Mouse (Mus musculus) heart, adult 18-20 months (tissue): Measurements from ENCODE around the gene Stk24. TPM values are rescaled to one million over a fixed set of nuclear protein-coding genes. Genes with fewer than 3 reads are reported as not detected.

Experiments
- DNase-seq, 2 experiments: peaks; one replicate each; pipeline ENCODE4 v3.0.0; 2021 to 2022; ENCODE audit warnings: mixed read lengths in 1 of 2
- total RNA-seq, 2 experiments: library from RNA; stranded (reverse); gene quantifications; 2 replicates each; pipeline ENCODE4 v1.2.3; 2021

Stk24 gene
- total RNA-seq, 2 experiments from 2014 or later: 71.3 to 77.6 TPM

DNA sequence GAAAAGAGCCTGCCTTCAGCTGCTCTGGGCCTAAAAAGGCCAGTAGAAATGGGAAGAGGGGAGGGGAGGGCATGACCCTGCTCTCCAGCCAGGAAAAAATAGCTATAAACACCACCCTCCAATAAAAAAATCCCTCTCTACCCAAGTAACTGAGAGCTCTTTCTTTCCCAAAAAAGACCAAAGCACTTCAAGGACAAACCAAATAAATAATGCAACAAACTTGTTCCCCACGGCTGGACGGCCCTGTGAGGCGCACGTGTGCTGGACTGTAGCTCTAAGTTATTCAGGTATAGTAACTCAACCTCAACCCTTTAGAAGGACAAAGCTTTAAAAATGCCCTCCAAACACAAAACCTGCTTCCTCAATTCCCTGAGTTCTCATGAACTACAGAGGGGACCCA lies 28.1 kb downstream of the Stk24 start:
- no peak for DNase-seq

DNA sequence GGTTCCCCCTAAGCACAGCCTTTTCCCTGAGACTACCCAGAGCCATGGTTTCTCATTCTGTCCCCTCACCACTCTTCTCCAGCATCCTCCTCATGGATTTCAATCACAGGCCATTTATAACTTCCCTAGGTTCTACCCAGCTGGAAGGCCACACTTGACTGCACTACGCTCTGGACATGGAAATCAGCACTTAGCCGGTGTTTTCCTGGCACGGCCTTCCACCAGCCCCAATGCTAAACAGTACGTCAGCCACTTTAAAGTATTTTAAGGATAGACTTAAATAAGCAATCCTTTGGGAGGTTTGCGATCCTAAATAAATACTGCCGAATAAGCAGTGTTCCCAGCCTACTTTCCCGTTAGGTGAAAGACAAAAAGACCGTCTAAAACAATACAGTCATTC lies 29.8 kb downstream of the Stk24 start:
- DNase-seq: peak in 1 of 2 experiments; percentile 47

DNA sequence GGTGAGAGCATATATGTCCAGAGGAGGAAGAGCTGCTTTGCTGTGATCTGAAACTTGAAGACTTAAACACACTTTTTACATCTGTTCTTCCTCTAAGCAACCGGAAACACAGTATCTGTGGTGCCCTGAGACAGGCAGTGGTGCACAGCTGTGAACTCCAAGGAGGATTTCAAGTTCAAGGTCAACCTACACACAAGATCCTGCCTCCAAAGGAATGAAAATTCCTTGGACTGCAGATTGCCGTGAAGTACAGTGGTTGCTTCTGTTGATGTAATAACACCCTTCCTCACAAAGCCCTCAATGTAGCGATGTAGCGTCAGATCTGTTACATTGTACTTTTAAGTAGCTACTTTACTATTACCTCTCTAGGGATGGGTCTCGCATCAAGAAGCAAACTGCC lies 30.5 kb downstream of the Stk24 start:
- no peak for DNase-seq

DNA sequence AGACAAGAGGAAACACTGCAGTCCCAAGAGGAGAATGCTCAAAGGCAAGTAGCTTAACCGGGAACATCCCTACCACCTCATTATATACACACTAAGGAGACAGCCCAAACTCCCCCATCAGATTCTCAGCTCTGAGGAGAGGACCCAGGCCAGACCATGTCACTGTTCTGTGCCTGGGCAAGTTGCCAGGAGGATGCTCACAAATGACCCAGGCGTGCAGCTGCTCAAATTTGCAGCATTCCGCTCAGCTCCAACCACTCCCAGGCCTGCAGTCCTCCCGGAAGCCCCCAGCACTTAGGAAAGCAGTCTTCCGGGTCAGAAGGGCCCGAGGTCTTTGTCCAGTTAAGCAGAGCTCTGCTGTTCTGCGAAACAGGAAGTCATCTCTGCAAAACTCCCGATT lies 31.6 kb downstream of the Stk24 start:
- peak; percentile 56 to 69 for DNase-seq

DNA sequence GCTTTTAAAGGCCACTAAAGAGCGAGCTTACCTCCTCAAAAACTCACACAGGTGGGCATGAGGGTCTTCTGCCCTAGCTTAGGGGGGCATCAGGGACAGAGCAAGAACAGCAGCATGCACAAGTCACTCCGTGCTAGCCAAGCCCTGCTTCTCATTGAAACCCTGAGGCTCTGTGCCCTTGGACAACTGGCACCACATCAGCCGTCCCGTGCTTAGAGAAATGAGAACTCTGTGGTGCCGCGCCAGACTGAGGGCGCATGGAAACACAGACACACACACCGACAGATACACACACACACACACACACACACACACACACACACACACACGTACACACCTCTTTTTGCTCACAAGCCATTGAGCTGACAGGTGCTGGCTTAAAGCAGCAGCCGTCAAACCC lies 32.7 kb downstream of the Stk24 start:
- peak; percentile 44 to 55 for DNase-seq

- DNase-seq: peak; percentile 52 to 56
Measured at GRCm38 (mm10) chr14:121346654-121347053, 33.2 kb downstream of the Stk24 start.

DNA sequence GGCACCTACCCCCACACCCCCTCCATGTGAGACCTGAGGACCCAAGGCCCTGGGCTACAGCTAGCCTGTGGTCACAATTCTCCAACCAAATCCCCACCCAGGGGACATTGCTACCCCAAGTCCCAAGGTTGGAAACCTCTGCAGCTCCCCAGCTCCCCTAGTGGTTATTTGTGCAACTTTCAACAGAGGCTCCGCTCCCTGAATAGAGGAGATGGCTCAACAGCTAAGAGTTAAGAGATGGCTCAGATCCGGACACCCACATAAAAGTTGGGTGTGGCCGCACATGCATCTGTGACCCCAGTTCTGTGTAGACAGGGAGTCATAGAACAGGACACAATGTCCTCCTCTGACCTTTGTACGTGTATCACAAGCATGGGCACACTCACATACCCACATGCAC lies 33.8 kb downstream of the Stk24 start:
- DNase-seq: no peak

GRCm38 (mm10) chr14:121344928-121345327 lies 34.9 kb downstream of the Stk24 start:
- DNase-seq: no peak

DNA sequence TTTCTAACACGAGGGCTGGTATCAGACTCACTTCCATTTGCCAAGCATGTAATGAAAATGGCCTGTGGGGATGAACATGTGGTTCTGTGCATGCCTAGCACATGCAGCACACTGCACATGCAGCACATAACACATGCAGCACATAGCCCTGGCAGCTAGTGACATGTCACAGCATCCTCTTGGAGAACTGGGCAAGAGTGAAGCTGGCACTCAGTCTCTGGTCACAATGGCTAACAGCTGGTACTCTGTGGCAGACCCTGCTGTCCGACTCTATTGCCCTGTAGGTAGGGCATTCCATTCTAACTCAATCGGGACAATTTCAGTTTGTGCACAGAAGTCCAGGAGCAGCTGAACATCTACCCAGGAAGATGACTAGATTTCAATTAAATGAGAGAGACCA lies 36.9 kb downstream of the Stk24 start:
- DNase-seq: no peak

- DNase-seq: peak; percentile 73 to 77
Measured at GRCm38 (mm10) chr14:121339951-121340401, 39.8 kb downstream of the Stk24 start.

- peak in 1 of 2 experiments; percentile 56 for DNase-seq
Measured at GRCm38 (mm10) chr14:121338819-121339573, 40.8 kb downstream of the Stk24 start.

GRCm38 (mm10) chr14:121330090-121330408 lies 49.8 kb downstream of the Stk24 start:
- no peak for DNase-seq

DNA sequence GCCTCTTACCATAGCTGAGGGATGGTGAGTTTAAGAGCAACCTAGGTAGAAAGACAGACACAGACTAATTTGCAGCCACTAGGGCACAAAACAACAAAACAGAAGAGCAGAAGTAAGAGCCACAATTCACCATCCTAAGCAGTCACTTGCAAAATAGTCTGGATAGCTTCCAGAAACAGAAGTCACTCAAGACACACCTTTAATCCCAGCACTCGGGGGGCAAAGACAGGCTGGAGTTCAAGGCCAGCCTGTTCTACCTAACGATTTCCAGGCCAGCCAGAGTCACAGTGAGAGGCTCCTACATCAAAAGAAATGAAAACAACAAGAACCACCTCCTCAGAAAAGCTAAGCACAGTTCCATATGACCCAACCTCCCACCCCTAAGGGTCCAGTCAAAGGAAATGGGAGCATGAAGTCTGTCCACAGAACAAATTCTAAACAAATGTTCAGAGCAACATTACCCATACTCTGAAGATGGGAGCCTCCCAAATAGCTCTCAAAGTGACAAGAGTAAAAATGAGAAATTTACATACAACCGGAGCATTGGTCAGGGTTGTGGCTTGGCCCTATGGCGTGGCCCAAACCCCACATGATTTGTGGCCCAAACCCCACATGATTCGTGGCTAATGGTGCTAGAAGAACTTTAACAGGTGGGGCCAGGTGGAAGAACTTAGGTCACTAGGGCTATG lies 50.3 kb downstream of the Stk24 start:
- no peak for DNase-seq

DNA sequence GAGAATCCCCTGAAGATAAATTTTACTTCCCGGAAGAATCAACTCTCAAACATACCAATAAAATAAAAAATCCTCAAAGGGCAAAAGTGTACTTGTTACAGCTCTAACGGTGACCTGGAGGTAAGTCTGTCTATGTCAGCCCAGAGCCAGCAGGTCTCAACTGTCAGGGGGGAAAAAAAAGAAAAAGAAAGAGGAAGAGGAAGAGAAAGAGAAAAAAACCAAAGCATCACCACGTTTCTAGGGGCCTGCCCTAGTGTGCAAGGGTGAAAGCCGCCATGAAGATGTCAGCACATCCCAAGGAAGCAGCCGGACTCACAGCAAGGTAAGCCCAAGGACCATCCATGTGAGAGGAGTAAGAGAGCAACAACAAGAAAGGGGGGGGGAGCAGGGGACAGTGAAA lies 50.9 kb downstream of the Stk24 start:
- no peak for DNase-seq

DNA sequence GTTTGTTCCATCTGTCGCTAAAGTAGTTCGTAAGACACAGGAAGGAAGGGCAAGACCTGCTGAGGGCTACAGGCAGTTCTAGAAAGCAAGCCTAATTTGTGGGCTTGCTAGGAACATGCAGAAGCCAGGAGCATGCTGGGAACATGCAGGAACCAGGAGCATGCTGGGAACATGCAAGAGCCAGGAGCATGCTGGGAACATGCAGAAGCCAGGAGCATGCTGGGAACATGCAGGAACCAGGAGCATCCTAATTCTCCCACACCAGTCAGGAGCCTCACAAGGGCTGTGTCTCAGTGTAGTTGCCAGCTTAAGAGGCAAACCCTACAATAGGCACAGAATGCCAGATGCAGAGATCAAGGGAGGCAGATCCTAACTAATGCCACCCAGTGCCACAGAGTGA lies 53.4 kb downstream of the Stk24 start:
- no peak for DNase-seq

DNA sequence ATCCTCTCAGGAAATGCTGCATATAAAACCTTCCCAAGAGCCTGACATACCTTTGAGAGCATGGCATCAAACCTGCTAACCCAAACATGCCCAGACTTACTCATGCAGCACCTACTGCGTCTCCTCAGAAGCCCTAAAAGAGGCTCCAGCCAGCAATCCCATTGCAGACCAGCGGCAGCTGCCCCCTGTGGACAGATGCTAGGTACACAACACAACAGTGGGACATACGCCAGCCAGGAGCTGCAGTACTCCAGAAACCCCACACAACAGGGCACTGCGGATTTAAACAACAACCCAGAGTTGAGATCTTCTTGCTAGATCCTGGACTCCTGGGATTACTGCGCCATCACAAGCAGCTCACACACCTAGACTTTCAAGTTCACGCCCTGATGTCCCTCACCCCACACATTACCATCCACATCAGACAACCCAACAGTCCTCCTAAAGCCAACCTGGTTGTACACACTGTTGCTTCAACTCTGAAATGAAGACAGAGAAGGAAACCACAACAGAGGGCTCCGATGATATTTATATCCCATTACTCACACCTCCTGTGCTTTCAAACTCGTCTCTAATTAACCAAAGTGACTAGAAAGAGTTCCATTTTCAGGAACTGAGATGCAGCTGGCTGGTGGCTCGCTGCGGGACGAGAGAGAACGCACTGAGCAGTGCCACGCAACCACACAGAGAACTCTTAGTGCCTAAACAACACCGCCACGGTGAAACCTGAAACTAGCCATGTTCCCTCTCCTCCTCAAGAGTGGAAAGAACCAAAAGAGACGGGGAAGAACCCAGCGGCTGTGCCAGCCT lies 55.1 kb downstream of the Stk24 start:
- DNase-seq: no peak

DNA sequence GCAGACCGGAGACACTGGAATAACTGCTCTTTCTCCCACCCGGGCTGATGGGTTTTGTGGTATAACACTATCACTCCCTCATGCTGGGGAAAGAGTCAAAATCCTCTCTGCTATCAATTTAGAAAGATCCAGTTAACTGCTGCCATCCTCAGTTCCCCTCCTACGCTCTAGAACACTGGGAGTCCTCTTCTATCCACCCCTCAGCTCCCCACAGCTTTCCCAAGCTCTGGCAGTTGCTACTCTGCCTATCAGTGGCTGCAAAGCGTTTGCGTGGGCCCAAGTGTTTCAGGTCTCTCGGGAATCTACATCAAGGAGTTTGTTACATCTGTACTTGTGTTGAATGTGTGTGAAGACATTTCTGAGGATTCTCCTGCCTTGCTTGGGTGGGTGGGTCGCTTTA lies 57.2 kb downstream of the Stk24 start:
- no peak for DNase-seq

DNA sequence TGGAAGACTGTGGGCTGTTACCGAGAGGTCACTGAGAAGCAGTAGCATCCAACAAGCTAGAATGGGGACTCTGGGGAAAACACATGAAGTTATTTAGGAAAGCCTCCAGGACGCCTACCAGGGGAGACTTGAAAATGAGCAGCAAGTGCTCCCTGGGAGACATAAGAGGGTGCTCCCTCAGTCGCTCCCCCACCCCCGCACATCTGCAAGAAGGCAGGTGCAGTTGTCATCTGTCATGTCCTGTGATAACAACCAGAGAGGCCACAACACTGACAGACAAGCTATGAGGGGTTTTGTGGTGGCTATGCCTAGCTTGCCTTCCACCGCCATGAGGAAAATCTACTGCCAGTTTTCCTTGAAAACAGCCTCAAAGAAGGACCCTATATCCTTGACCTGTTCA lies 57.7 kb downstream of the Stk24 start:
- DNase-seq: no peak

DNA sequence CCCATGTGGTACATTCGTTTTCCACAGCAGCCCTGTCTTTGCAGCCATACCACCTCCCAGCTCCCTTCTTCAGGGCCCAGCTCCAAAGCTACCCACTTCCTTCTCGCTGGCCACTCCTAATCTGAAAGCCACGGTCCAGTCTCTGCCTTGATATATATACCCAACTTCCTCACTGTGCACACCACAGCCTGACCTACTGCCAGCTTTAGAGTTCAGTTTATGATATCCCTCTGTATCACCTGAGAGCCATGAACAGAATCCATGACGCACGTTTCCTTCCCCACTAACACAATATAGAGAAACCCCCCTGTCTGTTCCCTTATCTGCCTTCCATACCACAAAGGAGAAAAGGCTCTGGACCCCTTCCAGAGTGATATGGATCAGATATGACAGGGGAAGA lies 61.4 kb downstream of the Stk24 start:
- no peak for DNase-seq

DNA sequence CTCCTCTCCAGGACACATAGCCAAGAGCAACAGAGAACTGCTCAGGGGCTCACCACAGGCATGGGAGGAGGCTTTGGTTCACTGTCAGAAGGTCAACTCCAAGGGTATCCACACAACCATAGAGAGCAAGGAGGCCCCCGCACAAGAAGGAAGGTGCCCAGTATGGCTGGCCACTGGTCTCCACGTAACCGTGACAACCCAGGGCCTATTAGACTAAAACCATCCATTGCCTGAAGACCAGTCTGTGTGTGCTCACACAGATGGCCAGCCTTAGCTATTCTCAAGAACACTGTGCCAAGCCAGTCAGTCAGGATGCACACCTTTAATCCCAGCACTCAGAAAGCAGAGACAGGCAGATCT lies 62.5 kb downstream of the Stk24 start:
- DNase-seq: no peak

DNA sequence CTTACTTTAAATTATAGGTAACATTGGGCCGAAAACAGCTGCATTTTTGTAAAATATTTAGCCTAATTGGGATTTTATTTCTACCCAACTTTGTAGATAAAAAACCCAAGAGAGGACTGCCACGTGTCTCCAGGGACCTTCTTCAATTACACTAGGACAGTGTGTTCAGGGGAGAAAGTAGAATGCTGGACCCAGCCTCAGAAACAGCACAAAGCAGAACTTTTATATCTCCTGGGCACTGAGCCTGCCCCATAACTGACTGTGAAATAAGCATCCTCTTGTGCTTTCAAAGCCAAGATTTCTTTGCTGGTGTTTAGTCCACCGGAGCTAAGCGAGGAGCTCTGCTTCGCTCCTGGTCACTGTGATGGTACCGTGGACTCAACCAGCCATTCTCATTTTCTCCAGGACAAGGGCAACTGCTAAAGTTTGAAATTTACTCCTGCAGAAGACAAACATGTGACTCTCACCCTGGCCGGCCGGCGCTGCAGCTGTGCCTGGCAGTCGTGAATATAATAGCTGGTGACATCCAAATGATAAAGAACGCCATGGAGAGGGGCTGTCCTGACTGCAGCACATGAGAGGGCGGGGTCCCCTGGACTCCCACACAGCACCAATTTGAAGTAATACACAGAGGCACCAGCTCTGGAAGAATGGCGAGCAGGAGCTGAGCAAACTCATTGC lies 63.0 kb downstream of the Stk24 start:
- peak in 1 of 2 experiments; percentile 52 for DNase-seq

DNA sequence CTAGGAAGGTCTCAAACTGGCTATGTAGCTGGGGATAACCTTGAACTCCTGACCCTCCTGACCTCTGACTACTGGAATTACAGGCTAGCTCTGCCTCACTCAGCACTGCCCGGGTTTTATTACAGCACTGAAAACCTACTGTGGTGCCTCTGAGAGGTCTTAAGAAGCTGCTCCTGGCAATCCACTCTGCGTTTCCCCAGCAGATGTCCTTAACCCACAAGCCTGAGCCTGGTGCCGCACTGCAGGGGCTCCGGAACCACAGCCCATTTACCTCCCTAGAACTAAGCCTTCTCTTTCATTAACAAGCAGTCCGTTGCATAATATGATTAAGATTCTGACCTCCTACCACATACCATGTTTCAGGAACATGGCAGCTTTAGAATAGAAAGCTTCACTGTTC lies 63.7 kb downstream of the Stk24 start:
- no peak for DNase-seq

- DNase-seq: no peak
Measured at GRCm38 (mm10) chr14:121314934-121315333, 64.9 kb downstream of the Stk24 start.
